Mouse (Mus musculus) cerebellum, postnatal 36 days (tissue): ENCODE data around the gene Olfr9.
"Not testable (repeated sequence)": the region's sequence is repeated elsewhere in the genome, so short reads cannot be mapped to it uniquely, and the experiment has no call there.

ENCODE experiments used
- DNase-seq, 2 experiments: peaks; one replicate each; pipeline ENCODE4 v3.0.0; 2021 to 2022; ENCODE audit warnings: mixed read lengths in 2 of 2

The Olfr9 gene

DNA sequence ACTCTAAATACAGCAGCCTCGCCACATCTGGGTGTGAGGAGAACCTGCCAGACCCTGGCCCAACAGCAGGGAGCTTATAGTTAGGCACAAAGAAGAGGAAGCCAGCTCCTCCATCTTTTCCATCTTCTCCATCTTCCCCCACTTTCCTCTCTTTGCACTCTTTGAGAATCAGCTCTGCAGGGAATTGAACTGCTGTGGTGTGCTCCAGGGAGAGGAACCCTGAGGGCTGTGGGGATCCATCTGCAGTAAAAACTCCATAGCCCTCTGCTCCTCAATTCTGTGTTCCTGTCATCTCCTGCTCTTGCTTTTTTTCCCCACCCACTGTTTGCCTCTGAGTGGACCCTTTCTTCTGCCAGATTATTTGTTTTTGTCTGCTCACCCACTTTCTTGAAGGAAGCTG is at the start of gene Olfr9:
TSS of gene Olfr9 (plus strand) at position 301 of the 400 bp plus-strand sequence.
- not testable (repeated sequence) for DNase-seq

DNA sequence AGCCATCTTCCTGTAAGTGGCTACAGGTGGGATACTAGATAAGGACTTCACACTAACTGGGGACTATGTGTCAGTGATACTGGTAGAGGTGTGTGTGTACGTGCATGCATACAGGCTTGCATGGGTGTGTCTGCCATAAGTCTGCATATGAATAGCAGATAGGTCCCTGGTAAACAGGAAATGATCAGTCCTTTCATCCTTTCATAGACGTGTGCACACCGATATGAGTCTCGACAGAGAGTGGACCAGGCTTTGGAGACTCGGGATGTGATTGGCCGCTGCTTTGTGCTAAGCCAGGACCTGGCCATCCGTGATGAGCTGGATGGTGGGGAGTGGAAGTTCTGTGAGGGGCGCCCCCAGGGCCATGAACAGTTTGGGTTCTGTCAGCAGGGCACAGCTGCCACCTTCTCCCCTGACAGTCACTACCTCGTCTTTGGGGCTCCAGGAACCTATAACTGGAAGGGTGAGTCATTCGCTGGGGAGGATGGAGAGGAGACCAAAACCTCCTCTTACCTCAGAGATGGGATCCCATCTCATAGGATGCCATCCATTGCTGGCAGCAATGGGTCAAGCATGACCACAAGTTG is 48.7 kb upstream of the Olfr9 start:
- DNase-seq: no peak

GRCm38 (mm10) chr10:128945675-128946074 is 43.6 kb upstream of the Olfr9 start:
- peak; percentile 43 to 62 for DNase-seq

DNA sequence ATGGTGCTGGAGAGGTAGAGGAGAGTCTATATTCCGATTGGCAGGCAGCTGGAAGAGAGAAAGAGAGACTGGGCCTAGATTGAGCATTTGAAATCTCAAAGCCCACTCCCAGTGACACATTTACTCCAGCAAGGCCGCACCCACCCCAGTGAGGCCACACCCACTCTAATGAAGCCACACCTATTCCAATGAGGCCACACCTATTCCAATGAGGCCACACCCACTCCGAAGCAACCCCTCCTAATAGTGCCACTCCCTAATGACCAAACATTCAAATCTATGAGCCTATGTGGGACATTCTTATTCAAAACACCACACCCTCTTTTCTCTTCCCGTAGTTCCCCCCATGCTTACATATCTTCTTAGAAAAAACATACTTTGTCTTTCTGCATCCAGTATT is 41.7 kb upstream of the Olfr9 start:
- DNase-seq: no peak

DNA sequence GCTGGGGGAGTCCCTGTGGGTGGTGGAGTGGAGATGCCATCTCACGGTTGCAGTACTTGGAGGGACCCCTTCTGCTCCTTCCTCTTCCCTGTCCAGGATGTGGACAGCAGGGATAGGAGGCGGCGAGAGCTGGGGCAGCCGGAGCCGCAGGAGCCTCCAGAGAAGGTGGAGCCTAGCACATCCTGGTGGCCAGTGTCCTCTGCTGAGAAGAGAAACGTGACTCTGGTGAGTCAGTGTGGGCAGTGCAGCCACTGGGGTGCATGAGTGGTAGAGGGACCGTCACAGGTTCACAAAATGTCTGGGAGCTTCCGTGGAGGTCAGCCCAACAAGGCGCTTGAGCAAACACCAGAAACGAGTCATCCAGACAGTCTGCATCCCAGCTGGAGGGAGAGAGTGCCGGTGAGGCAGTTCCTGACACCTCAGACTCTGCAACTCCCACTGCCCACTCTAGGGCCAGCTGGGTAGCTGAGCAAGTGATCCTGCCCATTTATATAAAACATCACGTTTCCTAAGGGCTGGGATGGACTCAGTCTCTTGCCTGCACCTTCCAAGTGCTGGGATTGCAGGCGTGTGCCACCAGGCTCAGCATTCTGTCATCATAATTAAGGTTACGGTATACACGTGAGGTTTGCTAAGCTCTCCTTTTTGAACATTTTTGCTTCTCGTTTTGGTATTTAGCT is 38.9 kb upstream of the Olfr9 start:
- no peak for DNase-seq

DNA sequence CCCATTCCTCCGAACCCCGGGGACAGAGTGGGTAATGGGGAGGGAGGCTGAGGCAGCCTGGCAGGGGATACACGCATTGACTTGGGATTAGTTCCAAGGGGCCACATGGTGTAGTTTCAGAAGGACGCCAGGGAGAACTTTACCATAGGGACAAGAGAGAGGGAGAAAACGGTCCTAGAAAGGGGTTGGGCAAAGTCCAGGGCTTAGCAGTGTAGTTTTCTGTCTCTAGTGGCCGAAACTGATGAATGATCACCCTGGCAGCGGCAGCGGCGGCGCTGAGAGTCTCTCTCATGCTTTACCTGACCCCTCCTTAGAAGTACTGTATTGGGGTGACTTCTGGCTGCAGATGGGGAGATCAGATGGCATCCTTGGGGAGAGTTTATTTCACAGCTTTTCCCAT is 30.9 kb upstream of the Olfr9 start:
- DNase-seq: no peak

DNA sequence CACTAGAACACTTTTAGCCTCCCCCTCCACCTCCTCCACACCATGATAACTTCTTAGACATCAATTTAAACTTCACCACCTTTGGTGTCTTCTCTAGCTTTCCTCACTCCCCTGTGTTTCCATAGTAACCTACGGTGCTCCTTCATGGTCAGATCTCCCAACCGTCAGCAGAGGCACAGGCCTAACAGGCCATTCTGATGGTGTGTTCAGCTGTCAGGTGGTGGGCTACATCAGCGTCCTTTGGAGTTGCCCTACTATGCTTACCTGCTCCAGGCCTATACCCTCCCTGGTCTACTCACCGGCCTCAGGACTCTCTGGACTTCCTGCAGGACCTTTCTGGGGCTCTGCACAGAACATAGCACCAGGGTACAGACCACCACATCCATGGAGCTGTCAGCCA is 29.1 kb upstream of the Olfr9 start:
- no peak for DNase-seq

- DNase-seq: no peak
These were observed 28.3 kb upstream of the Olfr9 start, which contains the start of gene Mettl7b for GRCm38 (mm10) chr10:128960590-128961584. Gene Mettl7b, minus strand, starts transcription at chr10:128960988.

DNA sequence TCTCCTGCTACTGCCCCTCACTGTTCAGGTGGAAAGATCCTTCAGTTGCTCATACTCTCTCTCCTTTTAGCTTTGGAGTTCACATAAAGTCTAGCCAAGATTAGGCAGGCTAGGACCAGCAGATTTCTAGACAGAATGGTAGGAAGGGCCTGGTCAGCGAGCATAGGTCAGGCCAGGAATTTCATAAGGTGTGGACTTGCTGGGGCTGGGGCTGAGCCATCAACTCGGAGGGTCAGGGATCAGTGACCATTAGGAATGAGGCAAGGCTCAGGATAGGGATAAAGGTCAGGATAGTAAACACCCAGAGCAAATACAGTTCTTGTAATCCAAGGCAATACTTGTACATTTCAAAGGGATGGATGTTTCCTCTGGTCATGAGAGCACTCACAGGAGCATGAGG is 24.3 kb upstream of the Olfr9 start:
- no peak for DNase-seq

GRCm38 (mm10) chr10:128965871-128966270 is 23.4 kb upstream of the Olfr9 start:
- DNase-seq: no peak

- DNase-seq: no peak
These were observed 20.9 kb upstream of the Olfr9 start for GRCm38 (mm10) chr10:128968341-128968749.

GRCm38 (mm10) chr10:128970740-128971250 is 18.4 kb upstream of the Olfr9 start:
- no peak for DNase-seq

- DNase-seq: no peak
These were observed 16.4 kb upstream of the Olfr9 start for GRCm38 (mm10) chr10:128972841-128973240.

- no peak for DNase-seq
These were observed 12.8 kb upstream of the Olfr9 start for GRCm38 (mm10) chr10:128976395-128976794.

GRCm38 (mm10) chr10:128977522-128978114 is 11.6 kb upstream of the Olfr9 start:
- peak; percentile 60 to 62 for DNase-seq

DNA sequence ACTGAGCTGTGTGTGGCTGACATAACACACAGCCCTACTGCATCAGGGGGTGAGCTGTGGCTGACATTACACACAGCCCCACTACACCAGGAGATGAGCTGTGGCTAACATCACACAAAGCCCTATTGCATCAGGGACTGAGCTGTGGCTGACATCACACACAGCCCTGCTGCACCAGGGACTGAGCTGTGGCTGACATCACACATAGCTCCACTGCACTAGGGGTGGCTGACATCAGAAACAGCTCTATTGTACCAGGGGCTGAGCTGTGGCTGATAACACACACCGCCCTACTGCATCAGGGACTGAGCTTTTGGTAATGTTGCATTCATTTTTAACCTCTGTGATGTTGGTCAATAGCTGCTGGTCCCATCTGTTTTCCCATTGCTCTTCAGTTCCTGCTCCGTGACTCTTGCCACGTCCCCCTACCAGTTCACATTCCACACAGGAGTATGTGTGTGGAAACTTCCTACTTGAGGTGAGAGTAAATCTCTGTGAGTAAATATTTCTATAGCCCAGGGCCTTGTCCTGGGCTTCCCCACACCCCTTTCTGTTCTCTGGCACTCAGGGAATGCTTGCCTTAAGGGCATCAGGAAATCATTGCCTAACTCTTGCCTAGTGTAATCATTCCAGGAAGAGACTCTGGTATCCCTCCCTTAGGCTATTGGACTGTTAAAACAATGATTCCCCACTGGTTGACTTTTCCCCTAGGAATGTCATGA is 8.4 kb upstream of the Olfr9 start:
- DNase-seq: no peak

GRCm38 (mm10) chr10:128990129-128990850 is 1.1 kb downstream of the Olfr9 start:
- DNase-seq: not testable (repeated sequence)

DNA sequence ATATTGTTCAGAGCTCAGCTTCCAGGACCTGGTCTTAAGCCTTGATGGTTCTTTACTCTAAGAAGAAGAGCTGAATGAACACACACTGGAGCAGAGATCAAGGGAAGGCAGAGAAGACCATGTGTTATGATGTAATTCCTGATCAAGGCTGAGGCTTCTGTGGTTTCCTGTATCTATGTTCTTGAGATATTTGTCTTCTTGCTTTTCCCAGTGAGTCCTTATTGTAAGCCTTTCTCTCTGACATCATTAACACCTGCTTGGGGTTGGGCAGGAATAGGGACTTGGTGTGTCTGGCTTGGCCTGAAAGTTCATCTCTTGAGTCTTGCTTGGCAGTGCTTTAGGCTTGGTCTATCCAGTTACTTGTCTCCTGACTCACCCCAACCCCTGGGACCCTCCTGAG is 1.8 kb downstream of the Olfr9 start:
- no peak for DNase-seq

- no peak for DNase-seq
These were observed 6.6 kb downstream of the Olfr9 start for GRCm38 (mm10) chr10:128995796-128996195.

- DNase-seq: no peak
These were observed 7.4 kb downstream of the Olfr9 start for GRCm38 (mm10) chr10:128996523-128997040.
